Mouse (Mus musculus): ENCODE results near the gene Sqstm1. TPM values are rescaled to one million over a fixed set of nuclear protein-coding genes. Genes with fewer than 3 reads are reported as not detected.
A peak's percentile ranks its signal among the peaks of the same experiment; 100 is the strongest.

The Sqstm1 gene
- 334 and 368 TPM in 2 replicates for polyA plus RNA-seq (2012; rRNA removed)

- peak; percentile 52 to 81 for DNase-seq (ENCODE audit: extremely low spot score in 1 of 2, low spot score in 1 of 2)
Observed at GRCm38 (mm10) chr11:50210505-50211151, at the start of gene Sqstm1, which contains the start of gene Mgat4b. Gene Sqstm1 (minus strand): TSS chr11:50210827. Gene Mgat4b (plus strand): TSS chr11:50210890.

DNA sequence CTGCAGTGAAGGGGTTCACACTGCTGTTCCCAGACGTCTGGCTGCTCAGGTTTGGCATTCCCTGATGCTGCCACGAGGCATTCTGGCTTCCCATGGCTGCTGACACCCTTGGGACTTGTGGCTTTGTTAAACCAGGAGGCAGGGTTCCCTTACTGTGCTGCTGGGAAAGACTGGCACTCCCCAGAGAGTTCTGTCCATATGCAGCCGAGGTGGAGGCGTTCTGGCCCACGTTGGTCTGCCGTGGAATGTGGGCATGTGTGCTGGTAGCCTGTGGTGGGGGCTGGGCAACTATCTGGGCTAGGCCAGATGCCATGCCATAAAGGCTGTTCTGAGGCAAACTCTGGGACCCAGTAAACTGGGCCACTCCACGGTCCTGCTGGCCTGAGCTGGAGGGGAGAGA, 47.7 kb upstream of the Sqstm1 start:
- DNase-seq (ENCODE audit: extremely low spot score in 1 of 2, low spot score in 1 of 2) = peak in 1 of 2 experiments; percentile 72

- DNase-seq (ENCODE audit: extremely low spot score in 1 of 2, low spot score in 1 of 2) = peak in 1 of 2 experiments; percentile 70
Observed at GRCm38 (mm10) chr11:50256615-50257014, 46.0 kb upstream of the Sqstm1 start.

DNA sequence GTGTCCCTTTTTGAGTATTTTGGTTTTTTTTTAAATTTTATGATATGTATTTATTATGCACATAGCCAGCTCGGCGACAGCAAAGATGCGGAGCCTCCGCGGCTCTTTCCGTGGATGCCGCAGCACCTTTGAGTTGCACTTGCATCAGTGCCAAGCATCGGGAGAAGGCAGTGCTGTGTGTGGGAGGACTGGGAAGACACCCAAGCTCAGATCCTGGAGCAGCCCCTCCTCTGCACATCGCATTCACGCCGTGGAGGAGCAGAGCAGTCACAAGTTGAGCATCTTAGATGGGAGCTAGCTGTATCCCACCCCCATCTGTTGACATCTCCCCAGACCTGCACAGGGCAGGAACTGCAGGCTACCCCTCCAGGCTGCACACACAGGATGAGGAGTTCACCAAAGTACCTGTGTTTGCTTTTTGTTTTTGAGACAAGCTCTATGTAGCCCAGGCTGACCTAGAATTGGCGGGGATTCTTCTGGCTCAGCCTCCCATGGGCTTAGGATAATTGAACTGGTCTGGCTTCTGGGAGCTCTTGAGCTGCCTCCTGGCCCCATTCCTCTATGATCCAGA, 43.5 kb upstream of the Sqstm1 start:
- DNase-seq (ENCODE audit: extremely low spot score in 1 of 2, low spot score in 1 of 2) = peak; percentile 89 to 91

DNA sequence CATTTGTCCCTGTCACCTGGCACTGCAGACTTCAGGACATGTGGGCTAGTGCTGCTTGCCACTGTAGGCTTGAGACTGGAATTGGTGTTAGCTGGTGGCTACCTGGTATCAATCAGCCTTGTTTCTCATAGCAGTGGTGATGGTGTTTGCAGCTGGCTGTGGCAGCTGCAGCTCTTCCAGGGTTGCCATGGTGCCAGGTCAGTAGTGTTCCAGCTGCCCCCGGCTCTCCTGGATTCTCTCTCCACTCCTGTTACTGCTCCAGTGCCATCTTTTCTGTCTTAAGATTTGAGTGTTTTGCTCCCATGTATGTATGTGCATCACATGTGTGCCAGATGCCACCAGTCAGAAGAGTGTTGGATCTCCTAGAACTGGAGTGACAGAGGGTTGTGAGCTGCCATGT, 42.8 kb upstream of the Sqstm1 start:
- no peak for DNase-seq (ENCODE audit: extremely low spot score in 1 of 2, low spot score in 1 of 2)

- no peak for DNase-seq (ENCODE audit: extremely low spot score in 1 of 2, low spot score in 1 of 2)
Observed at GRCm38 (mm10) chr11:50252684-50253265, 42.1 kb upstream of the Sqstm1 start.

- no peak for DNase-seq (ENCODE audit: extremely low spot score in 1 of 2, low spot score in 1 of 2)
Observed at GRCm38 (mm10) chr11:50252166-50252565, 41.5 kb upstream of the Sqstm1 start.

DNA sequence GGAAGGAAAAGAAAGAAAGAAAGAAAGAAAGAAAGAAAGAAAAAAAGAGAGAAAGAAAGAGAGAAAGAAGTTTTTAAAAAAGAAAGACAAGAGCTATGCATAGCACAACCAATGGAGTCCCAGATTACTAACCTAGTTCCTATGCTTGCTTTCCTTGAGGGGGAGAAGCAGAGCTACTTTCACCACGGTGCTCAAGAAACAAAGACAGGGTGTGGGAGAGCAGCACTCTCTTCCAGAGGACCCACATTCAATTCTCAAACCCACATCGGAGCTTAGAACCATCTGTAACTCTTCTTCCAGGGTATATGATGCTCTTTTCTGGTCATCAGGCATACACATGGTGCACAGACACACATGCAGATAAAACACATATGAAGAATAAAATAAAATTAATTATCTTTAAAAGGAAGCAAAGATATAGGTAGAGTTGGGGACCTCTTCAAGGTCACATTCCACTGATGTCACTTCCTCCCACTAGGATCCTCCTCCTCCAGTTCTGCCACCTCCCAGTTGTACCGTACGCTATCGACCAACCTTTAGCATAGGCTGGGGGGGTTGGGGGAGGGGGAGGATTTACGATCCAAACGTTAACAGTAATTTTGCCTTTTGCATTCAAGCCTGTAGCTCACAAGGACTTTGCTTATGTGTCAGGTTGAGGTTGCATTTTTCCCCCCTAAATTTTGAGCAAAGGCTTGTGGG, 38.0 kb upstream of the Sqstm1 start:
- DNase-seq (ENCODE audit: extremely low spot score in 1 of 2, low spot score in 1 of 2) = no peak

DNA sequence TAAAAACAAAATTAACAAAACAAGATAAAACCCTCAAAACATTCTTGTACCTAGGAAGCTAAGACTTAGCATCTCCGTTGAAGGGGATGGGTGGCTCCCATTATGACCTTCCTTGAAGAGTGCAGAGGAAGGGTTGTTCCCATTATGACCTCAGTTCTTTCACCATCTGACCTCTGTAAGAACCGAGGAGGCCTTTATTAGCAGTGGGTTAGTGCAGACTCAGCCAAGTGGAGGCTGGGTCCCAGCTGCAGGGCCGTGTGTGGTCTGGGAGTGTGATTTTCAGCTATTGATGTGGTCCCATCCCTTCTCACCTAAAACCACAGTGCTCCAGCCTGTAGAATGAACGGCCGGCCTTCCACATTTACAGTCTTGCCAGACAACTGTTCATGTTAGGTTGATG, 34.6 kb upstream of the Sqstm1 start:
- no peak for DNase-seq (ENCODE audit: extremely low spot score in 1 of 2, low spot score in 1 of 2)

DNA sequence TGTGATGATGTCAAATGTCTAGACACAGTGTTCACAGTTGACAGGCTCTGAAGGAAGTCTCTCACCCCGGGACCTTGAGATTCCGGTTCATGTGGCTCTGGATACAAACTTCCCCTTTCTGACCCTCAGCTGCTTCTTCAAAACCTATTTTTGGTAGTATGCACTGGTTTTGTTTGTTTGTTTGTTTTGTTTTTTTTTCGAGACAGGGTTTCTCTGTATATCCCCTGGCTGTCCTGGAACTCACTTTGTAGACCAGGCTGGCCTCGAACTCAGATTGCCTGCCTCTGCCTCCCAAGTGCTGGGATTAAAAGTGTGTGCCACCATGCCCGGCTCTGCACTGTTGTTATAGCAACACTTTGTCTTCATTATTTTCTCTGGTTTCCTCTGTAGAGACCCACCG, 33.3 kb upstream of the Sqstm1 start:
- DNase-seq (ENCODE audit: extremely low spot score in 1 of 2, low spot score in 1 of 2) = no peak

- DNase-seq (ENCODE audit: extremely low spot score in 1 of 2, low spot score in 1 of 2) = no peak
Observed at GRCm38 (mm10) chr11:50240235-50240911, 29.7 kb upstream of the Sqstm1 start.

GRCm38 (mm10) chr11:50238821-50239791, 28.5 kb upstream of the Sqstm1 start:
- no peak for DNase-seq (ENCODE audit: extremely low spot score in 1 of 2, low spot score in 1 of 2)

DNA sequence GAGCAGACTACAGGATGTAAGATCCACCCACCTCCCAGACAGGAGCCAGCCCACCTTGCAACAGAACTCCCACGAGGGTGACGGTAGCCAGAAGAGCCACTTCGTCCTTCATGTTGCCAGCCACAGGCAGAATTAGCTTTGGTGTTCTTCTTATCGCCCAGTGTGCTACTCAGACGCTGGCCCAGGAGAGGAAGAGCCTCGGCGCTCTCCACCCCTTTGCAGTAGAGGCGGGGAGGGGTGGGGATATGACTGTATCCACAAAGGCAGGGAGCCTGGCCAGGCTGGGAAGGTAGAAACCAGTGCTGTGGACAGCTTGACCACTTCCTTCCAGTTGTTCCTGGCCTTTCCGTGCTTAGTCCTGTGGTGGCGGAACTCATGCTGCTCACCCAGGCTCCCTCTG, 27.7 kb upstream of the Sqstm1 start, which contains the start of gene Ltc4s:
Ltc4s (minus strand) TSS at position 293 of the 400 bp plus-strand sequence.
- no peak for DNase-seq (ENCODE audit: extremely low spot score in 1 of 2, low spot score in 1 of 2)

DNA sequence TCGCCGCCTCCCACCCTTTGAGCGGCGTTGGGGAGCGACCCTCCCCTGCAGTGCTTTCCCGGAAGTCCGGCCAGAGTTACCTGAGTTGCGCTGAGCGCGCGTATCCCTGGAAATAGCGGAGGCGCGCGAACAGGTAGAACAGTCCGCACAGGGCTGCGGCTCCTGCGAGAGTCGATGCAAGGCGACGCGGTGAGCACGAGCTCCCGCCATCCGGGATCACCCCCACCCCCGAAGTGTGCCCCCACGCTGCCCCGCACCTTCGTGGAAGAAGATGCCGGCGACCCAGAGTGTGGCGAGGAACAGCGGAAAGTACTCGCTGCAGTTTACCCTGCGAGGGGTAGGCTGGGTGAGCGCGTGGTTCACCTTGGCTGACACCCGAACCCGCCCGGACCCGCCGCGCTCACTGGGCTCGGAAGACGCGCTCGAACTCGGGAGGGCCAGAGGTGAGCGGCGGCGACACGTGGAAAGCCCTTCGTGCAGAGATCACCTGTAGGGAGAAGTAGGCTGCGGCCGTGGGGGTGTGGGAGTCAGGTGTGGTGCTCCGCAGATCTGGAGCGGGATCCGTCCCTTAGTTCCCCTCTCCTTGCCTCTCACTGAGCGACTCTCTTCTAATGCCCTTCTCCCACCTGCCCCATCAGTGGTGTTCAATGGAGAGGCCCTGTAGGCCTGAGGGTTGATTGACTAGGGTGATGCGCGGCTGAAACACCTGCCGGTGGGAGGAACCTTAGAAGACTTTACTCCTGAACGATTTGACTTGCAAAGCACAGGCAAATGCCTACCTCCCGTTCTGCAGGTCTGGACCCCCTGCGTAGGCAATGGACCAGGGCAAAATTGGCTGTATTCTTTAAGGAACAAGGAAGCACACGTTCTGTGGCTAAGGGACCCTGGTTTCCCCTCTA, 26.6 kb upstream of the Sqstm1 start:
- DNase-seq (ENCODE audit: extremely low spot score in 1 of 2, low spot score in 1 of 2) = no peak

DNA sequence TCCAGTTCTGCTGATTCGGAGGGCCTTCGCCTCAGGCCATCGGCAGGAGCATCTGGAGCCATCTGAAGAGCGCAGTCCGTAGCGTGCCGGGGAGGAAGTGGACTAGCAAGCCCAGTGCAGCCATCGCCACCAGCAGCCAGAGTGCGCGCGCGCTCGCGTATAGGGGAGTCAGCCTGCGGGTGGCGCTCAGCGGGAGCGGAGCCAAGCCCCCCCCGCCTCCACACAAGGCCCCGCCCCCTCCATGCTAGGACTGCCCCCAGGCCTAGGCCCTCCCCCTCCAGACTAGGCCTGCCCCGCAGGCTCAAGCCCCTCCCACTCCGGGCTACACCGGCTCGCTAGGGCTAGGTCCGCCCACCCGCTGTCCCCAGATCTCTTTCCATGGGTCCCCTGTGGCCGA, 25.9 kb upstream of the Sqstm1 start:
- peak; percentile 67 to 81 for DNase-seq (ENCODE audit: extremely low spot score in 1 of 2, low spot score in 1 of 2)

DNA sequence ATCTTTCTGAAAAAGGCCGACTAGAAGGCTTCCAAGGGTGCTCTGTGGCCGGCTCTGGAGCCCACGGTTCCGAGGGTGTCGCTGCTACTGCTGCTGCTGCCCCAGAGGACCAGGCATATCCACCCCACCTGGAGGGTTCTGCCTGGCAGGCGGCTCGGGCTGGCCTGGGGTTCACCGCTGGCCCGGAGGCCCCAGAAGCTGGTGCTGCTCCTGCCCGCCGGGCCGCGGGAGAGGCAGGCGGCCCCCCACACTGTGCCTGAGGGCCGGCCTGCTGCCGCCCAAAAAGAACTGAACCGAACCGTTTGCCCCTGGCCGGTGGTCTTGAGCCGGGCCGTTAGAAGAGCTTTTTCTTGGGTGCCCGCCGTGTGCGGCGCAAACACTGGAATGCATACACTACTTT, 24.0 kb upstream of the Sqstm1 start:
- DNase-seq (ENCODE audit: extremely low spot score in 1 of 2, low spot score in 1 of 2) = no peak

DNA sequence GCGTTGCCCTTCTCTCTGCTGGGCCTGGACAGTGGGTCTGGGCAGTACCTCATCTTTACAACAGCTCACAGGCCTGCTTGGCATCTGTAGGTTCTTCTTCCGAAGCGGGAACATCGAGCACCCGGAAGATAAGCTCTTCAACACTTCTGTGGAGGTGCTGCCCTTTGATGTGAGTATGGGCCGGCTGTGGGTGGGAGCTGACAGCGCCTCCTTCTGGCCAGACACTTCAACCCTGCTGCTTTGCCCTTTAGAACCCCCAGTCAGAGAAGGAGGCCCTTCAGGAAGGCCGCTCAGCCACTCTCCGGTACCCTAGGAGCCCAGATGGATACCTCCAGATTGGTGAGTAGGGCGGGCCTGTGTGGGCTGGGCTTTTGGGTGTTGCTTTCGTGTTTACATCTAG, 23.4 kb upstream of the Sqstm1 start:
- DNase-seq (ENCODE audit: extremely low spot score in 1 of 2, low spot score in 1 of 2) = no peak

DNA sequence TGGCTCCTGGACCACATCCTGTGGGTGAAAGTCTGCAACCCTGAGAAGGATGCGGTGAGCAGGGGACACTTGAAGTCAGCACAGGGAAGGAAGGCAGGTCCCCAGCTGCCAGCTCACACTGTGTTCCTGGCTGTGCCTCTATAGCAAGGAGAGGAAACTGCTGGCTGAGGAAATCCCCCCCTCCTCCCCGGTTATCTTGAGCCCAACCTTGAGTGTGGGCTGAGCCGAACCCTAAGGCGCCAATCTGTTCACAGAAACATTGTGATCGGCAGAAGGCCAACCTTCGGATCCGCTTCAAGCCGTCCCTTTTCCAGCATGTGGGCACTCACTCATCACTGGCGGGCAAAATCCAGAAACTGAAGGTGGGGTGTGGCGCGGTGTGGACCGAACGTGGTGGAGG, 22.4 kb upstream of the Sqstm1 start:
- peak in 1 of 2 experiments; percentile 77 for DNase-seq (ENCODE audit: extremely low spot score in 1 of 2, low spot score in 1 of 2)

GRCm38 (mm10) chr11:50231411-50231810, 20.8 kb upstream of the Sqstm1 start:
- peak in 1 of 2 experiments; percentile 87 for DNase-seq (ENCODE audit: extremely low spot score in 1 of 2, low spot score in 1 of 2)

Data from frontal cortex, adult 2 months (tissue).